ENCODE assay signal across 12 mouse cellular contexts in genomic region chr13:47354446-47354845, GRCm38 (mm10).
DNase-seq lines count a peak whose midpoint lies in the region; ATAC-seq and TF ChIP-seq lines count a peak whose summit lies in the region.
"Had no signal": no experiment of that assay in that cellular context is flagged by ENCODE, and none has a peak within 500 bp of the region (broad histone marks: within the 10 kb centered on the region; RNA-seq: fewer than 3 reads in every experiment).

No protein-coding gene starts in this region.

- no peak overlapping the region for H3K4me3 ChIP-seq in forebrain, embryonic 14.5 days (ENCODE audit: low read depth, low read length)
- H3K4me3 ChIP-seq in forebrain, embryonic 11.5 days (ENCODE audit: low read depth, low read length), result no peak overlapping the region
- H3K4me3 ChIP-seq in hindbrain, embryonic 16.5 days (ENCODE audit: low read length), result no peak overlapping the region
- H3K4me3 ChIP-seq in hindbrain, embryonic 14.5 days (replicated peaks; ENCODE audit: low read length), result no peak overlapping the region
- no peak overlapping the region for H3K4me3 ChIP-seq in kidney, adult 2 months (ENCODE audit: insufficient read depth, low read depth, low read length)
- H3K4me3 ChIP-seq: heart, embryonic 12.5 days; kidney, embryonic 15.5 days; lung, embryonic 15.5 days had no signal

- H3K36me3 ChIP-seq in forebrain, embryonic 14.5 days (ENCODE audit: control insufficient read depth, insufficient read depth, low read length), result no peaks in the 10 kb centered on the region
- H3K36me3 ChIP-seq in forebrain, embryonic 11.5 days (ENCODE audit: control insufficient read depth, insufficient read depth, low read length), result no peaks in the 10 kb centered on the region
- no peaks in the 10 kb centered on the region for H3K36me3 ChIP-seq in hindbrain, embryonic 16.5 days (ENCODE audit: control insufficient read depth, insufficient read depth, low read length)
- H3K36me3 ChIP-seq in hindbrain, embryonic 14.5 days (replicated peaks; ENCODE audit: control insufficient read depth, insufficient read depth), result no peaks in the 10 kb centered on the region
- H3K36me3 ChIP-seq in kidney, adult 2 months (ENCODE audit: control insufficient read depth, insufficient read depth, low read length), result no peaks in the 10 kb centered on the region
- H3K36me3 ChIP-seq: heart, embryonic 12.5 days; kidney, embryonic 15.5 days; lung, embryonic 15.5 days had no signal

- H3K4me1 ChIP-seq in forebrain, embryonic 14.5 days (ENCODE audit: control insufficient read depth, insufficient read depth, low read length), result 0 out of 2 replicates have a peak, but pooled peaks cover 2% of the 10 kb centered on the region
- no peaks in the 10 kb centered on the region for H3K4me1 ChIP-seq in forebrain, embryonic 11.5 days (replicated peaks; ENCODE audit: control insufficient read depth, insufficient read depth, low read length)
- H3K4me1 ChIP-seq in hindbrain, embryonic 16.5 days (ENCODE audit: control insufficient read depth, insufficient read depth, low read depth, low read length), result no peaks in the 10 kb centered on the region; the same call in 1 of the 2 replicates
- peaks cover 4% of the 10 kb centered on the region; the same call in 1 of the 2 replicates for H3K4me1 ChIP-seq in hindbrain, embryonic 14.5 days (replicated peaks; ENCODE audit: control insufficient read depth, insufficient read depth, low read length)
- H3K4me1 ChIP-seq in kidney, adult 2 months (ENCODE audit: control insufficient read depth, insufficient read depth, low read length), result no peaks in the 10 kb centered on the region
- H3K4me1 ChIP-seq: heart, embryonic 12.5 days; kidney, embryonic 15.5 days; lung, embryonic 15.5 days had no signal

- H3K27ac ChIP-seq in forebrain, embryonic 14.5 days (ENCODE audit: low read depth, low read length), result no peak overlapping the region
- H3K27ac ChIP-seq in forebrain, embryonic 11.5 days (ENCODE audit: low read depth, low read length), result no peak overlapping the region
- H3K27ac ChIP-seq in hindbrain, embryonic 16.5 days (ENCODE audit: low read depth, low read length), result no peak overlapping the region
- no peak overlapping the region for H3K27ac ChIP-seq in hindbrain, embryonic 14.5 days
- no peak overlapping the region for H3K27ac ChIP-seq in kidney, adult 2 months (ENCODE audit: insufficient read depth, low read depth, low read length)
- H3K27ac ChIP-seq: kidney, embryonic 15.5 days; lung, embryonic 15.5 days had no signal

- H3K9me3 ChIP-seq in forebrain, embryonic 14.5 days (replicated peaks; ENCODE audit: control insufficient read depth, low read length), result no peaks in the 10 kb centered on the region
- no peaks in the 10 kb centered on the region for H3K9me3 ChIP-seq in forebrain, embryonic 11.5 days (ENCODE audit: control insufficient read depth, low read length)
- H3K9me3 ChIP-seq in hindbrain, embryonic 16.5 days (ENCODE audit: control insufficient read depth, low read length), result no peaks in the 10 kb centered on the region
- no peaks in the 10 kb centered on the region for H3K9me3 ChIP-seq in hindbrain, embryonic 14.5 days (ENCODE audit: control insufficient read depth, low read length)
- H3K9me3 ChIP-seq: heart, embryonic 12.5 days; kidney, embryonic 15.5 days; lung, embryonic 15.5 days had no signal

- no peak for TF ChIP-seq CTCF in kidney, adult 2 months (conservative IDR thresholded peaks at IDR 0.05; ENCODE audit: insufficient read depth, insufficient read length, low read depth, low read length)

- 85% methylated on average over 12 of the region's 12 CpGs for whole genome bisulfite sequencing in forebrain, embryonic 14.5 days
- WGBS in forebrain, embryonic 11.5 days, result 92% methylated on average over 12 of the region's 12 CpGs
- WGBS in hindbrain, embryonic 16.5 days, result 49% methylated on average over 12 of the region's 12 CpGs
- WGBS in hindbrain, embryonic 14.5 days, result 52% methylated on average over 12 of the region's 12 CpGs
- 83% methylated on average over 12 of the region's 12 CpGs for WGBS in kidney, adult 2 months

- H3K9ac ChIP-seq in forebrain, embryonic 14.5 days (ENCODE audit: low read length), result no peak overlapping the region
- no peak overlapping the region for H3K9ac ChIP-seq in forebrain, embryonic 11.5 days (ENCODE audit: low read length)
- H3K9ac ChIP-seq in hindbrain, embryonic 16.5 days (ENCODE audit: low read depth, low read length), result no peak overlapping the region
- H3K9ac ChIP-seq in hindbrain, embryonic 14.5 days, result no peak overlapping the region
- H3K9ac ChIP-seq: heart, embryonic 12.5 days; kidney, embryonic 15.5 days; lung, embryonic 15.5 days had no signal

- no peaks in the 10 kb centered on the region for H3K27me3 ChIP-seq in forebrain, embryonic 14.5 days (replicated peaks; ENCODE audit: control insufficient read depth, insufficient read depth, low read length)
- H3K27me3 ChIP-seq in forebrain, embryonic 11.5 days (ENCODE audit: control insufficient read depth, insufficient read depth, low read length), result no peaks in the 10 kb centered on the region
- no peaks in the 10 kb centered on the region for H3K27me3 ChIP-seq in hindbrain, embryonic 16.5 days (replicated peaks; ENCODE audit: control insufficient read depth, insufficient read depth, low read length)
- H3K27me3 ChIP-seq in hindbrain, embryonic 14.5 days (ENCODE audit: control insufficient read depth, insufficient read depth, low read length), result no peaks in the 10 kb centered on the region
- no peaks in the 10 kb centered on the region for H3K27me3 ChIP-seq in kidney, adult 2 months (replicated peaks; ENCODE audit: control insufficient read depth, insufficient read depth, low read length)
- H3K27me3 ChIP-seq: heart, embryonic 12.5 days; kidney, embryonic 15.5 days; lung, embryonic 15.5 days had no signal

- no peak for TF ChIP-seq POLR2A in kidney, adult 2 months (IDR thresholded peaks at IDR 0.05; ENCODE audit: low read depth, low read length)

- DNase-seq in forebrain, embryonic 14.5 days (ENCODE audit: low spot score), result peak; percentile 38
- DNase-seq in forebrain, embryonic 11.5 days (ENCODE audit: low spot score), result no peak
- no peak for DNase-seq in hindbrain, embryonic 14.5 days (ENCODE audit: low spot score)
- peak; percentile 18 for DNase-seq in right cerebral cortex, adult 18-20 months
- no peak for DNase-seq in right cerebral cortex, postnatal 25 days
- DNase-seq in right cerebral cortex, postnatal 4 days, result peak; percentile 13
- DNase-seq in kidney, adult 2 months, result no peak
- DNase-seq: cerebellum, adult 2 months had no signal

- no peak overlapping the region for H3K4me2 ChIP-seq in forebrain, embryonic 14.5 days (ENCODE audit: low read length)
- no peak overlapping the region for H3K4me2 ChIP-seq in forebrain, embryonic 11.5 days (ENCODE audit: low read depth, low read length, severe bottlenecking)
- peak overlapping the region; percentile 22; the same call in 1 of the 2 replicates for H3K4me2 ChIP-seq in hindbrain, embryonic 16.5 days (ENCODE audit: low read length)
- H3K4me2 ChIP-seq in hindbrain, embryonic 14.5 days (replicated peaks), result no peak overlapping the region
- H3K4me2 ChIP-seq: heart, embryonic 12.5 days; kidney, embryonic 15.5 days; lung, embryonic 15.5 days had no signal

- no peak for ATAC-seq in forebrain, embryonic 14.5 days
- no peak for ATAC-seq in forebrain, embryonic 11.5 days (replicated peaks; ENCODE audit: low FRiP score)
- peak; percentile 74 for ATAC-seq in hindbrain, embryonic 16.5 days
- no peak for ATAC-seq in hindbrain, embryonic 14.5 days (ENCODE audit: low FRiP score)

Comparison
In these comparisons a context has a peak if more than half of its experiments do, and no peak if none do; other contexts are left out.
1. DNase-seq: peak in forebrain, embryonic 14.5 days (single experiment), right cerebral cortex, adult 18-20 months (single experiment) and right cerebral cortex, postnatal 4 days (single experiment); none in forebrain, embryonic 11.5 days (single experiment), hindbrain, embryonic 14.5 days (single experiment), right cerebral cortex, postnatal 25 days (single experiment) and kidney, adult 2 months (single experiment).